Mouse (Mus musculus): ENCODE measurements at regions not wholly inside any gene's neighbourhood (a gene's known extent, or its start where the extent isn't known, plus 50 kb on each side); places are given as distances from the start of the nearest gene placed in this dataset.
A peak's percentile ranks its signal among the peaks of the same experiment; 100 is the strongest.
"Not testable (repeated sequence)": the region's sequence is repeated elsewhere in the genome, so short reads cannot be mapped to it uniquely, and the experiment has no call there.

DNA sequence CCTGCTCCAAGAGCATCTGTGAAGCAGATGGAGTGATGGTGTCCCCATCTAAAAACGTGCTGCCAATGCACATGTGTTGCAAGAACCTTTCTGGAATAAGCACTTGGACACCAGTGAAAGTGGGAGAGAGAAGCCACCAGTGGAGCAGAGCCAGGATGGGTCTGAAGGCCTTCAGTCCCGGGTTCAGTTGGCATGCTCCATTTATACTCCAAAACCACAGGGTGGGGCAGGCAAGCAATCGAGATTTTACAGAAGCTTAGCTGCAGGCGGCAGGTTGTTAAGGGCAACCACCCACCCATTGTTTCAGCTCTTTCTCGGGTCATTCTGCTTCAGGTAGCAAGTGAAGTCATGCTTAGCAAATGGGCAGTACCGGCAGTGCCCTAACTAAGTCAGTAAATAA lies 51.8 kb upstream of the Sv2b start:
- no peak for DNase-seq (ENCODE audit: low read depth in 1 of 2, low spot score in 2 of 2)

DNA sequence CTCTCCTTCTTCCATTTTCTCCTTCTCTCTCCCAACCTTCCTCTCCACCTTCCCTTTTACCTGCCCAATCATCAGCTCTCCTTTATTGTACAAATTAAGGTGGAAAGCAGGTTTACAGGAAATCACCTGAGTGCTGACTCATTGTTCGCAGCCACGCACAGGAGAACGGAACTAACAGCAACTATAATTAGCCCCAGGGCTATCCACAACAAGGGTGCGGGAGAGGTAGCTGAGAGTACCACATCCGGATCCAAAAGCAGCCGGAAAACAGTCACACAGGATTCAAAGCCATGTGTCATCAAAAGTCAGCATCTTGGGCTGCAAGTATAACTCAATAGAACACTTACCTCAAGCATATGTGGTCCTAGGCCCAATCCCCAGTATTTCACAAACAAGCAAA lies 53.5 kb upstream of the Sv2b start:
- no peak for DNase-seq (ENCODE audit: low read depth in 1 of 2, low spot score in 2 of 2)

DNA sequence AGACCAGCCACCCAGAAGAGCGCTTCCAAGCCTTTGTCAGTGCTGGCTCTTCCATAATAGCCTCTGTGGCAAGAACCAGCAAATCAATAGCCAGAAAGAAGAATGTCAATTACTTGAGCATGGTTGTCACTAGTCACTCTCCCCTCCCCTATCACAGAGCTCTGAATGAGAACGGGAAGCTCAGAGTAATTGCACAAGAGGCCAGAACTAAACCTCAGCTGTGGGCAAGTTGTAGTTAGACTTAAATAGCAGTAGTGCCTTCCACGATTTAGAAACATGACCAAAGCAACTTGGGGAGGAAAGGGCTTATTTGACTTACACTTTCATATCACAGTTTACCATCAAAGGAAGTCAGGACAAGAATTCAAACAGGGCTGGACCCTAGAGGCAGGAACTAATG lies 56.4 kb upstream of the Sv2b start:
- DNase-seq (ENCODE audit: low read depth in 1 of 2, low spot score in 2 of 2), result peak in 1 of 2 experiments; percentile 13

DNA sequence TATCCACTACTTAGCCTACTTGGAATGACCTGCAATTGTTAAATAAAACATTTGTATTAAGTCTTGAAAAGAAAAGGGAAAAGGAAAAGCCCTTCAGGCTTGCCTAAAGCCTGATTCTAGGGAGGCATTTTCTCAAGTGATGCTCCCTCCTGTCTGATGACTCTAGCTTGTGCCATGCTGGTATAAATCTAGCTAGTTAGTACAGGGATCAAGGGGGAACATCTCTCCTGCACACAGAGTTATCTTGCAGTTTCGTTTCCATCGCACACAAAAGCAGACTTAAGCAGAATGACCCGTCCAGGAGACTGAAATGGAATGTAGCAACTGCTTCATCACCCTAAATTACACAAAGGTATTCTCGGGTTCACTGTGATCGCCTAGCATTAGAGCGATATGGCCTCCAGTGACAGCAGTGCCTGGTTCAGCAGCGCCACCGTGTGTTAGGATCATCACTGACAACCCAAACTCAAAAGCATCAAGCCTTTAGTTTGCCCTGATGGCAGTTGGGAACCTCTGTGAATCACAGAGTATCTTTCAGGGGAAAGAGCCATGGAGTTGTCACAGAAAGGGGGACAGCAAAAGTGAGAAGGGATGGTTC lies 57.3 kb upstream of the Sv2b start:
- peak in 1 of 2 experiments; percentile 57 for DNase-seq (ENCODE audit: low read depth in 1 of 2, low spot score in 2 of 2)

DNA sequence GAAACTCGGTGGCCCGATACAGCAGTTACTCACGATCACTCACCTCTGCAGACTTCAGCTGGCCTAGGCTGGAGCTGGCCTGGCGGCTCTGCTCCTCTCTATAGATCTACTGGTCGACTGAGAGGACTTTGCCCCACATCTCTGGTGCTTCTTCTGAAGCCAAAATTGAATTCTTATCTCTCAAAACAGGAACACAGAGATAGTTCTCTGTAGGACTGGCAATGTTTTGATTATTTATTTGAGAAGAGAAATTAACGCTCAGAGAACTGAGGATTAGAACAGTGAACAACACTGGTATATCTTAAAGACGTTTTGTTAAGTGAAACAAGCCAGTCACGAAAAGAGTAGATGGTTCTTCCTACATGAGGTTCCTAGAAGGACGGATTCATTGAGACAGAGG lies 59.3 kb upstream of the Sv2b start:
- no peak for DNase-seq (ENCODE audit: low read depth in 1 of 2, low spot score in 2 of 2)

DNA sequence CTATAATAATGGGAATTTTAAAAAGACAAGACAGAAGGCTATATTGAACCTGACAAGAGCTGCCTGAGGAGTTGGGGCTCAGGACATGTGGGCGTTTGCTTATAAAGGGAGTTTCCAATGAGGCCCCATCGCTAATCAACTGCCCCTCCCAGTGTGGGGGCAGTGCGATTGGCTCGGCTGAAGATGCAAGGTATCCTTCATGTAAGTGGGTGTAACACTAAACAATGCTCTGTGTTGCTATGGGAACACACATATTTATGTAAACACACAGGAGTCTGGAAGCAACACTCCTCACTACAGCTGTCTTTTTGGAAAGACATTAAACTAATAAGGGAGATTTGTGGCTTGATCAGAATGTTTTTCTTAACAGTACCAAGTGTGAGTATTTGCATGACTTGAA lies 60.3 kb upstream of the Sv2b start:
- no peak for DNase-seq (ENCODE audit: low read depth in 1 of 2, low spot score in 2 of 2)

DNA sequence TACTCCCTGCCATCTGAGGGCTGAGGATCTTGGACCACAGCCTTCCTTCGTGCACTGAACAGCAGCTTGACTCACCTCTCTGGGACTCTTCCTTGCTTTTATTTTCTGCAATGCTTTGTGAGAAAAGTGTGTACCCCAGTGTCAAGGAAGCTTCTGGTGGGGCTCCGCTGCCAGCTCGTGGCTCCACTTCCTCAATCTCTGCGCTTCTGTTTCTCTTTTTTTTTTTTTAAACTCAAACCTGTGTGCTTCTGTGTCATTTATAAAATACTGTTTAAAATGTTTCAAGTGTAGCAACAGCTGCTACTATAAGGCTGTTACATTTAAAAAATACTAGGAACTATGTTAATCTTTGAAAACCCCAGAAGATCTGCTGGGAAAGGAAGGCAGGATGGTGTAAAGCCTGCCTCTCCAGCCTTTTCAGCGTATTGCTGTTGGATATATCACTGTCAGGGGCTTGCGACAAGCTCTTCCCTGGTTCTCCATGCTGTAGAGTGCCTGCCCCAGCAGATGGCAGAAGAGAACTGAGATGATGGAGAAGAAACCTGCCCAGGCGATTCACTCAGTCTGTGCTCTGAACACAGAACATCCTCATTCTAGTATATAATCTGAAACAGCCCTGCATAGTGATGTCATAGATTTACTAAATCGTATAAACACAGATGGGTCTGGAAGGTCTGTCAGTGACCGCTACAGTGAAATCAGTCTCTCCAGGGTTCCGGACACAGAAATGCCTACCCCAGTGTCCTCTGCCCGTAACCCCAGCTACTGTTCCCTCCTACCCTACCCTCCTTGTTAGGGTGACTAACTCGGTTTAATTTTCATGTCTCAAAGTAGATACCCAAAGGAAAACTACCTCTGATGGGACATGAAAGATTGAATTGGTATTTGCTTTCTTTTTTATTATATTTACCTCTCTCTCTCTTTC lies 61.8 kb upstream of the Sv2b start:
- DNase-seq (ENCODE audit: low read depth in 1 of 2, low spot score in 2 of 2), result peak; percentile 39 to 72

DNA sequence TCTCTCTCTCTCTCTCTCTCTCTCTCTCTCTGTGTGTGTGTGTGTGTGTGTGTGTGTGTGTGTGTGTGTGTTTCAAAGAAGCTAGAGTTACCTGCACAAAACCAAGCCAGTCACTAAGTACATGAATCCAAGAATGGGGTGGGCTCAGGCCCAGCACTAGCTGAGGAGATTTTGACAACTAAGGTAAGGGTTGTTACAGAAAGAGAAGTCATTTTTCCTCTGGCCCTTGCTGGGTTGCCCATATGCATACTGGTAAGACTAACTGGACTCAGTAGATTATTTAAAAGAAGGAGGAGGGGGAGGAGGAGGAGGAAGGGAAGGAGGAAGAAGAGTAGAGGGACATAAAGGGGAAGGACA lies 62.4 kb upstream of the Sv2b start:
- no peak for DNase-seq (ENCODE audit: low read depth in 1 of 2, low spot score in 2 of 2)

DNA sequence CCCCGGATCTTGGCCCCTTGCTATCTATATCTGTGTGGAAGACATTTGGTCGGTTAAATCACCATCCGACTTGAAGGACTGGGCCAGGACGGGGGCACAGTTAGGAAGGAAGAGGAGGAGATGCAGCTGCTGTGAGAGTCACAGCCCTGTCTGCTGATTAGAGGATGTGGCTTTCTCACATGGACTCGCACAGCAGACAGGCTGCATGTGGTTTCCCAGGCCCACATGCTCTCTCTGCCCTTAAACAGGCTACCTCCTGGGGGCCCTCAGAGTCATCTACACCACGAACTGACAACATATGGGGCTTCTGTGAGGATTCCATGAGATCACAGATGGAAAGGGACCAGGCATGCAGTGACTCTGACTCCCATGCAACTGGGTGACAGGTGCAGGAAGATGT lies 62.9 kb upstream of the Sv2b start:
- DNase-seq (ENCODE audit: low read depth in 1 of 2, low spot score in 2 of 2), result peak in 1 of 2 experiments; percentile 18

DNA sequence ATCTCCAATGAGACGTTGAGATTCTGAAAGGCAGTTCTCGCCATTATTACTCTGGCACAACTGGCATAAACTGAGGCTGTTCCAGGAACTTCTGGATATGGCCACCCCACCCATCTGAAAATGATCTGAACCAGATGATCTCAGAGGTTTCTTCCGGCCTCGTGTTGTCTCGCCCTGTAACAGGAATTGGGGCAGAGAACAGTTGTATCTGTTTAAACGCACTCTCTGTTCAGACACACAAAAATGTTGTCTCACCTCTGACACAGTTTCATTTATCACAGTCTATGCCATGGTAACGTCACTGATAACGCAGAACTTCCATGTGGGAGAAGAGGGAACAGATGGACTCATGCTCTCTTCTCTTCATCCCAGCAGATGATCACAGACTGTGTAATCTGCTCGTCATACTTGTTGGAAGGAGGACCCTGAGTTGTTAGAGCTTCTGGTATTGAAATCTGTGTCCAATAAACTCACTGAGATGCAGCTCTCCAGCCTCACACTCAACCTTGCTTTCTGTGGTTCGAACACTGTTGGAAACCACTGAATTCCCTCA lies 63.9 kb upstream of the Sv2b start:
- no peak for DNase-seq (ENCODE audit: low read depth in 1 of 2, low spot score in 2 of 2)

DNA sequence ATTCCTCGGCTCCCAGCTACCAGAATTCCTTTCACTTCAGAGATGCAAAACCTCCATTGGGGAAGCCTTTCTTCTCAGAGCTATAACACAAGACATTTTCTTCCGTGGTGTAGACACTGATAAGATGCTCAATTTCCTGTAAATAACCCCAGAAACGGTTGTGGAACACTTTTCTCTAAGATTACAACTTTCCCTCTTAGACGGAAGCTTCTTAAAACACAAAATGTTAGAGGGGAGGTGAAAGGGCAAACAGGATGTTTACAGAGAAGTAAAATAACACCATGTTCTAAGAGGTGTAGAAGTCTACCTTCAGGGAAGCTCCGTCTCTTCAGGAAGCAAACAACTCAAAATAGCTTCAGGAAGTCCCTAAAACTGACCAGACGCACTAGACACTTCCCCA lies 65.4 kb upstream of the Sv2b start:
- DNase-seq (ENCODE audit: low read depth in 1 of 2, low spot score in 2 of 2), result no peak

DNA sequence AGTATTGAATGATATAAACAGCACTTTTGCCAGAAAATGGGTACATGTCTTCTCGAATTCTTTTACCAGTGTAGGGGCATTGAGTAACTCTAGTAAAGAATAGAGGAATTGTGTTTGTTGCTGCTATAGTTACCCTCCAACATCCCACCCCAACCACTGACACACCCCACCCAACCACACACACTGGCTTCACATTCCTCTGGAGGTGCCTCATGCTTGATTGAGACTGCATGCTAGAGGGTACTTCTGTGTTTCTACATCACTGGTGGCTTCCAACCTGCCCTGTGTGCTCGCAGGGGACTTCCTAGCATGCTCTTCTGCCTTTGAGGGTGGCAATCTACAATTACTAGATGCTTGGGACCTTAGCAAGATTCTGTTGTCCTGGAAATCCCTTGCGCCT lies 70.5 kb upstream of the Sv2b start:
- DNase-seq (ENCODE audit: low read depth in 1 of 2, low spot score in 2 of 2), result no peak

DNA sequence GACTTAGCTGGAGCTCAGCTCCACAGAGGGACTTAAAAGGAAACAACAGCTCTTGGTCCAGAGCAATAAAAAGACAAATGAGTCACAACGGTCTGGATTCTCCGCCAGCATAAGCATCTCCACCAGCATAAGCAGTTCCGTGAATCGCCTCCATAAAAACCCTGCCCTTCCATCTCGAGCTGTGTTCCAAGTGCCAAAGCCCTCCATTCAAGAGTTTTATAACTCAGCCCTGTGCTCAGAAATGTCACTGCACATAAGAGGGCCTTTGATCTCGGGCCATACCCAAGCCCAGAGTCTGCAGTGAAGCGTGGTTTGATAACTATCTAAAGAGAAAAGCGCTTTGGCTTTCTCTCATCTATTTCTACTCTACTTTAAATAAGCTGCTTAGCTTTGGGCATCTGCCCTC lies 70.8 kb upstream of the Akap13 start:
- DNase-seq (ENCODE audit: low read depth in 1 of 2, low spot score in 2 of 2), result no peak

DNA sequence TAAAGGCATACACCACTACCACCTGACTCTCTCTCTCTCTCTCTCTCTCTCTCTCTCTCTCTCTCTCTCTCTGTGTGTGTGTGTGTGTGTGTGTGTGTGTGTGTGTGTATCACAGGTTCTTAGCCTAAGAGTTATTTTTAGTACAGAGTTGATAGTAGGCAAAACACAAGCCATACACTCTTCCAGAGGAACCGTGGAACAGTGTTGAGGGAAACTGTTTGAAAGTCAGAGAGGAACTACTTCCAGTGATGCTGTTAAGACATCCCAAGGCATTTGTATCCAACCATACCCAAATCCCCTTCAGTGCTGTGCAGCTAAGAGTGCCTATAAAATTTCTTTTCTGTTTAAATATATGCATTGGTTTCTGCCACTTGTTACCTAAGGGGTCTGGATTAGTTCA lies 68.3 kb upstream of the Akap13 start:
- DNase-seq (ENCODE audit: low read depth in 1 of 2, low spot score in 2 of 2), result no peak

DNA sequence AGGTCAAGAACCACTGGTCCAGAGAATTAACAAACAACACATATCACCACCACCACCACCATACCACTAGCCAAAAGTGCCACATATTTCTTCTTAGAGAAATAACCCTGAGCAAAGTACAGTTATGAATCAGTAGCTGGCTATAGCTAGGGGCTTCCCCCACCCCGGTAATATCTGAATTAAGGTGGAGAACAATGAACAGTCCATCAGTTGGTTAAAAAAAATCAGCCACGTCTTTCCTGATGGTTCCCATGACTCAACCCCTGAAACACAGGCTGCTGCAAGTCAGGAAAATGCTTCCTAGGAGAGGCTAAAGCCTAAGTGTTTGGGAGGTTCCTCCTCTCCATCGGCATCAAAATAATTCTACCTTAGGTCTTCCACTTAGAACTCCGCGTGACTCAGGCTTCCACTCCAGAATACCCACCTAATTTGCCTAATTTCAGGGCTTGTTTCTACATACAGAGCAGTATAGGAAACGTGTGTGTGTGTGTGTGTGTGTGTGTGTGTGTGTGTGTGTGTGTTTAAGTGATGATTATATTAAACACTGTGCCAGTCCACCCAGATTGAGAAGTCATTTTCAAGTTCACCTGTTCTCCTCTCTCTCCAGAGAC lies 67.4 kb upstream of the Akap13 start:
- DNase-seq (ENCODE audit: low read depth in 1 of 2, low spot score in 2 of 2), result no peak

DNA sequence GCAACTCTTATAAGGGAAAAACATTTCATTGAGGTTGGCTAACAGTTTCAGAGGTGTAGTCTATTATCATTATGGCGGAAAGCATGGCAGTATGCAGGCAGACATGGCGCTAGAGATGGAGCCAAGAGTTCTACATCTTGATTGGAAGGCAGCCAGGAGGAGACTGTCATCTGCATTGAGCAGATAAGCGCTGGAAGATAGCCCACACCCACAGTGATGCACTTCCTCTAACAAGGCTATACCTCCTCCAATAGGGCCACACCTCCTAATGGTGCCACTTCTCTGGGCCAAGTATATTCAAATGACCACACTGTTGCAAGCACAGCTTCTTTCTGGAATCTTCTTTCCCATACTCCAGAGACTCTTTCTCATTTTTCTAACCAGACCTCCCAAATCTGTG lies 65.2 kb upstream of the Akap13 start:
- DNase-seq (ENCODE audit: low read depth in 1 of 2, low spot score in 2 of 2), result no peak

DNA sequence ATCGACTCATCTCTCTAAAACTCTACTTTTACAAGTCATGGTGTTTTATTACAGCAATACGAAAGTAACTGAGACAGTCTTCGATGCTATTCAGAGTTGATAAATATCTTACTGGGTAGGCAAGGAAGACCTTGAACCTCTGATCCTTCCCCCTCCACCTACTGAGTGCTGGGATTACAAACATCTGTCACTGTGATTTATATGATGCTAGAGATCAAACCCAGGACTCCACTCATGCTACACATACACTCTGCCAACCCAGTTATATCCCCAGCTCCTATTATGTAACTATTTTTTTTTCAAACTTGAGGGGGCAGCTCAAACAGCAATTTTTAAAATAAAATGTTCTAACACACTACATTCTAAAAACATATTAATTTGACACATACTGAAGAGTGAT lies 62.6 kb upstream of the Akap13 start:
- no peak for DNase-seq (ENCODE audit: low read depth in 1 of 2, low spot score in 2 of 2)

DNA sequence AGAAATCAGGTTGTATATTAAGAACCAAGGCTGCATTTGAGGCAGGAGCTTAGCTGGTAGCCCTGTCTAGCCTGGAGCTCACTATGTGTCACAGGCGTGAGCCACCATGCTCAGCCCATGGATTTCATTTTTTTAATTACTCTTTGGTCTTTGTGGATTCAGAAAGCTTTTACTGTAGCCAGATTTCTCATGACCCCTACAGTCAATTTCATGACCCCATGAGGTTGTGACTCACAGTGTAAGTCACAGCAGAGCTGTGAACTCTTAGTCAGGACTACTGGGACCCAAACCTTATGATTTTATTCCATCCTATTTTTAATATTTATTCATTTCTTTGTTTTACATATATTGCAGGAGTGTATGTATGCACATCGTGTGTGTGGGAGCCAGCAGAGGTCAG lies 61.9 kb upstream of the Akap13 start:
- no peak for DNase-seq (ENCODE audit: low read depth in 1 of 2, low spot score in 2 of 2)

DNA sequence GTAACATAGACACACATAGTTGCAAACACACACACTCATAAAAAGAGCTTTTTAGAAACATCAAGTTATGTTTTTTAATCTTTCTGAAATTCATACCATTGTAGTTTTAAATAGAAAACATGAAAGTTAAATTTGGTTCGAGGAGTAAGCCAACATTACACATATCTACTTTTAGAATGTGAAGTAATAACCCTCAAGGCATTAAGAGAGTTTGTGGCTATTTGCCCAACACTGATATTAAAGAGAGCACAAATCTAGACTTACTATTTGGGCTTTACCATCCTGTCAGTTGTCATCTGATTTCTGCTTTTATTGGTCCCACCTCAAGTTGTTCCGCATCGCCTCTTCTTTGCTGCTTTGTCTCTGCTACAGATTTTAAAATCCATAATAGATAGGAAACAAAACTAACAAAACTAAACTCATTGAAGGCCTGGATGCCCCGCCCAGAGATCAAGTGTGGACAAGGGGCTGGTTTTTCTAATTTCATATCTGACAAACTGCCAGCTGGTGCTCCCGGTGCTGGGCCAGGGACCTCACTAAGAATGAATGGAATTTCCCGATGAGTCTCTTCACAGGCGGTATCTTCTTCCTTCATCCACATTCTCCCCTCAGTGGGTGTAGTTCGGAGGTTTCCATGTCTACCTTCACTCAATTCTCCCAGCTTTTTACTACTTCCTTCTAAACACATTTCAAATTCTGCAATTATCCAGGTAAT lies 60.3 kb upstream of the Akap13 start:
- no peak for DNase-seq (ENCODE audit: low read depth in 1 of 2, low spot score in 2 of 2)

DNA sequence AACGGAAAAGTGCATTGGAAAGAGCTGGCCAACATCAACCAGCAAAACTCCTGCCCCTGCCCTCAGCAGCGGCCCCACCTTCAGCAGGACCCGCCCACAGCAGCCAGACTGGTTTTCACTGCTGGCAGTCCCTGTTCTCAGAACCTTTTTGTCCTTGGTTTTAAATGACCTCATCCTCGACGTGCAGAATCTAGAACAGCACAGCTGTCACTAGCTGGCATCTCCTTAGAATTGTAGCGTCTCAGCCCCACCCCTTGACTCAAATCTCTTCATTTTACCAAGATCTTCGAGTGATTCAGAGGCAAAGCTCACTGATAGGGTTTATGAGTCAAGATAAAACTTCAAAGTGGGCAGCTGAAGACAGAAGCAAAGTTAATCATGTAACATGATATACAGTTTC lies 57.8 kb upstream of the Akap13 start:
- no peak for DNase-seq (ENCODE audit: low read depth in 1 of 2, low spot score in 2 of 2)

DNA sequence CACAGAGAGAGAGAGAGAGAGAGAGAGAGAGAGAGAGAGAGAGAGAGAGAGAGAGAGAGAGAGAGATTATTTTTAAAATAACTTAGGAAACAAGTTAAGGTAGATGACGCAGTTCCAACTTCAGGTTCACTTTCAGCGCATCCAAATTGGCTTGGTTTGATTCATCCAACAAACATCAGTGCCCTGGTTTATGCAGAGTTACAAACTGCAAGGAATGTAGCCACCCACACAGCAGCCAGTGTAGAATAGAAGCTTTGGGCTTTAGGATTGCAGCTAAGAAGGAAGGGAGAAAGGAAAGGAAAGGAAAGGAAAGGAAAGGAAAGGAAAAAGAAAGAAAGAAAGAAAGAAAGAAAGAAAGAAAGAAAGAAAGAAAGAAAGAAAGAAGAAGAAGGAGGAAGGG lies 56.9 kb upstream of the Akap13 start:
- DNase-seq (ENCODE audit: low read depth in 1 of 2, low spot score in 2 of 2), result not testable (repeated sequence)

Measured in monocyte, adult 2 months (primary cell).